Mouse (Mus musculus) Muller cell, postnatal 12 days (primary cell): ENCODE measurements at regions not wholly inside any gene's neighbourhood (a gene's known extent, or its start where the extent isn't known, plus 50 kb on each side); places are given as distances from the start of the nearest gene placed in this dataset.

Source experiments
- DNase-seq: peaks from one replicate; pipeline ENCODE4 v3.0.0-alpha.2; 2015; ENCODE audit errors: inconsistent ontology term

GRCm38 (mm10) chr6:89256022-89256421 is 106.4 kb downstream of the Plxna1 start:
- DNase-seq = no peak

- DNase-seq = no peak
Measured at GRCm38 (mm10) chr6:89256630-89257292, 105.7 kb downstream of the Plxna1 start.

GRCm38 (mm10) chr6:89257416-89257815 is 105.0 kb downstream of the Plxna1 start:
- no peak for DNase-seq

GRCm38 (mm10) chr6:89258140-89258539 is 104.3 kb downstream of the Plxna1 start:
- DNase-seq = no peak

GRCm38 (mm10) chr6:89259406-89259994 is 102.9 kb downstream of the Plxna1 start:
- DNase-seq = no peak

GRCm38 (mm10) chr6:89262958-89263357 is 99.5 kb downstream of the Plxna1 start:
- DNase-seq = no peak

- no peak for DNase-seq
Measured at GRCm38 (mm10) chr6:89265296-89265695, 97.1 kb downstream of the Plxna1 start.
